Mouse (Mus musculus) liver, embryonic 14.5 days (tissue): Measurements from ENCODE around the gene Golga1. TPM values are rescaled to one million over a fixed set of nuclear protein-coding genes. Genes with fewer than 3 reads are reported as not detected.

Experiments
- ATAC-seq: fragments of 200-750 bp; cut with Nextera tagmentation; 2 replicates; pipeline ENCODE4 v1.8.0; 2017; ENCODE audit warnings: moderate number of reproducible peaks, mild to moderate bottlenecking, moderate library complexity; ENCODE audit not compliant: insufficient read depth
- DNase-seq, 3 experiments: peaks; one replicate each; pipeline ENCODE4 v3.0.0-alpha.2; 2012 to 2013; ENCODE audit warnings: low read depth in 3 of 3, low spot score in 3 of 3
- H3K27ac ChIP-seq: fragments of 300-500 bp; sonication (generic); 2 replicates; pipeline ENCODE4 v1.5.1; 2014; ENCODE audit warnings: moderate library complexity, mild to moderate bottlenecking, control low read depth, inconsistent platforms
- H3K27me3 ChIP-seq: fragments of 300-500 bp; sonication (generic); 2 replicates; pipeline ENCODE4 v1.6.1; 2014; ENCODE audit warnings: mild to moderate bottlenecking, low read length, moderate library complexity; ENCODE audit not compliant: control insufficient read depth, insufficient read depth
- H3K36me3 ChIP-seq: fragments of 300-500 bp; sonication (generic); replicated peaks from 2 replicates; pipeline ENCODE4 v1.6.1; 2014; ENCODE audit warnings: low read depth; ENCODE audit not compliant: control insufficient read depth, insufficient read depth
- H3K4me1 ChIP-seq, 2 experiments: fragments of 200-500 bp in 1 of 2; fragments of 300-500 bp in 1 of 2; sonication (generic) in 1 of 2; replicated peaks; 2 replicates each; pipeline ENCODE4 v1.6.1; 2012 to 2014; ENCODE audit warnings: antibody characterized with exemption in 1 of 2, inconsistent platforms in 1 of 2, low read length in 1 of 2; ENCODE audit not compliant: control insufficient read depth in 2 of 2, insufficient read depth in 2 of 2
- H3K4me2 ChIP-seq: fragments of 300-500 bp; sonication (generic); 2 replicates; pipeline ENCODE4 v1.6.1; 2014; ENCODE audit warnings: low read depth, mild to moderate bottlenecking, control low read depth, moderate library complexity
- H3K4me3 ChIP-seq, 2 experiments: fragments of 200-500 bp in 1 of 2; fragments of 300-500 bp in 1 of 2; sonication (generic) in 1 of 2; 2 replicates each; pipeline ENCODE4 v1.5.1; 2012 to 2014; ENCODE audit warnings: low read depth in 2 of 2, low read length in 2 of 2, mild to moderate bottlenecking in 2 of 2, control low read depth in 1 of 2, inconsistent platforms in 1 of 2, moderate library complexity in 1 of 2; ENCODE audit not compliant: insufficient read depth in 1 of 2
- H3K9ac ChIP-seq: fragments of 300-500 bp; sonication (generic); replicated peaks from 2 replicates; pipeline ENCODE4 v1.6.1; 2014; ENCODE audit warnings: mild to moderate bottlenecking, control low read depth, moderate library complexity
- H3K9me3 ChIP-seq: fragments of 300-500 bp; sonication (generic); 2 replicates; pipeline ENCODE4 v1.6.1; 2016; ENCODE audit warnings: low read length, mixed read lengths; ENCODE audit not compliant: control insufficient read depth
- CTCF ChIP-seq: IDR thresholded peaks from 2 replicates; pipeline ENCODE4 v1.5.1; 2016; ENCODE audit warnings: antibody characterized with exemption, low read depth, control low read depth
- EP300 ChIP-seq: IDR thresholded peaks from 2 replicates; pipeline ENCODE4 v1.6.1; 2016; ENCODE audit warnings: antibody characterized with exemption, low read depth
- WGBS: fragments of 180-500 bp; shearing (Covaris S2); extraction: QIAGEN DNeasy Blood & Tissue Kit; methylation state at CpG from one replicate; pipeline ENCODE4 v1.1.7; 2014; ENCODE audit not compliant: insufficient replicate concordance; 5-methylcytosine and 5-hydroxymethylcytosine counted together
- polyA plus RNA-seq, 2 experiments: library from polyadenylated mRNA; depleted of rRNA in 1 of 2; stranded (reverse) in 1 of 2; unstranded in 1 of 2; fragments of >200 nt; fragmentation: Nextera tagmentation in 1 of 2; extraction: Ambion mirVana in 1 of 2; gene quantifications; 2 replicates each; pipeline versions ENCODE4 v1.2.1 to v1.2.3; 2012 to 2014

Gene Golga1
- polyA plus RNA-seq, 2 experiments = 9.0 to 9.1 TPM

- ATAC-seq (no peak), DNase-seq (no peak)
- Histone ChIP-seq H3K27ac (no peak overlapping the region), H3K27me3 (no peaks in the 10 kb centered on the region), H3K4me3 (no peak overlapping the region), H3K9ac (no peak overlapping the region), H3K4me1 (peaks cover 13 to 22% of the 10 kb centered on the region in 2 experiments), H3K9me3 (no peaks in the 10 kb centered on the region), H3K4me2 (no peak overlapping the region), H3K36me3 (no peaks in the 10 kb centered on the region)
- WGBS = 34% methylated on average over 4 of the region's 4 CpGs
- TF ChIP-seq EP300 = no peak
- no peak for TF ChIP-seq CTCF
Observed at GRCm38 (mm10) chr2:38992004-38992403, 73.3 kb downstream of the Golga1 start.

- H3K27ac ChIP-seq = peak overlapping the region; percentile 58
- ATAC-seq = peak; percentile 89
- WGBS = 38% methylated on average over 2 of the region's 2 CpGs
- peaks cover 13 to 22% of the 10 kb centered on the region in 2 experiments for H3K4me1 ChIP-seq
- H3K9ac ChIP-seq = 0 out of 2 replicates have a peak overlapping the region, but pooled peaks have one; percentile 24
- no peaks in the 10 kb centered on the region for H3K36me3 ChIP-seq
- H3K9me3 ChIP-seq = no peaks in the 10 kb centered on the region
- H3K4me3 ChIP-seq = no peak overlapping the region
- H3K4me2 ChIP-seq = peak overlapping the region; percentile 31
- peak in 2 of 3 experiments; percentile 56 to 58 for DNase-seq
- TF ChIP-seq EP300 = peak; percentile 81
- TF ChIP-seq CTCF = no peak
- no peaks in the 10 kb centered on the region for H3K27me3 ChIP-seq
Observed at GRCm38 (mm10) chr2:38988929-38989328, 76.4 kb downstream of the Golga1 start.

GRCm38 (mm10) chr2:38987803-38988510 lies 77.4 kb downstream of the Golga1 start:
- no peaks in the 10 kb centered on the region for H3K27me3 ChIP-seq
- no peak overlapping the region for H3K4me3 ChIP-seq
- no peak for ATAC-seq
- no peak for DNase-seq
- peaks cover 13 to 22% of the 10 kb centered on the region in 2 experiments for H3K4me1 ChIP-seq
- peaks cover 4% of the 10 kb centered on the region for H3K9me3 ChIP-seq
- no peaks in the 10 kb centered on the region for H3K36me3 ChIP-seq
- 80% methylated on average over 6 of the region's 6 CpGs for WGBS
- H3K9ac ChIP-seq = no peak overlapping the region; the same call in 1 of the 2 replicates
- H3K27ac ChIP-seq = no peak overlapping the region
- no peak overlapping the region for H3K4me2 ChIP-seq
- TF ChIP-seq EP300 = no peak
- no peak for TF ChIP-seq CTCF

GRCm38 (mm10) chr2:38987371-38987770 lies 78.0 kb downstream of the Golga1 start:
- H3K9me3 ChIP-seq = peaks cover 4% of the 10 kb centered on the region
- WGBS = 67% methylated on average over 1 of the region's 1 CpGs
- no peak overlapping the region for H3K9ac ChIP-seq
- no peak overlapping the region for H3K4me2 ChIP-seq
- no peak overlapping the region for H3K27ac ChIP-seq
- no peaks in the 10 kb centered on the region for H3K27me3 ChIP-seq
- H3K36me3 ChIP-seq = no peaks in the 10 kb centered on the region
- no peak for TF ChIP-seq CTCF
- no peak for TF ChIP-seq EP300
- DNase-seq = no peak
- H3K4me1 ChIP-seq = peaks cover 13 to 22% of the 10 kb centered on the region in 2 experiments
- H3K4me3 ChIP-seq = no peak overlapping the region
- no peak for ATAC-seq

GRCm38 (mm10) chr2:38986580-38986979 lies 78.8 kb downstream of the Golga1 start:
- Histone ChIP-seq H3K4me1 (peaks cover 13 to 17% of the 10 kb centered on the region in 2 experiments), H3K4me2 (no peak overlapping the region), H3K9ac (no peak overlapping the region), H3K4me3 (no peak overlapping the region), H3K36me3 (no peaks in the 10 kb centered on the region), H3K27me3 (no peaks in the 10 kb centered on the region), H3K9me3 (peaks cover 4% of the 10 kb centered on the region), H3K27ac (no peak overlapping the region)
- WGBS = 54% methylated on average over 3 of the region's 3 CpGs
- no peak for ATAC-seq
- DNase-seq = no peak
- TF ChIP-seq CTCF = no peak
- TF ChIP-seq EP300 = no peak
